Mouse (Mus musculus): ENCODE results near the gene Dnah12.
"Not testable (repeated sequence)": the region's sequence is repeated elsewhere in the genome, so short reads cannot be mapped to it uniquely, and the experiment has no call there.

Gene Dnah12

GRCm38 (mm10) chr14:26890777-26891176 lies 197.7 kb downstream of the Dnah12 start:
- no peak for DNase-seq

- no peak for DNase-seq
These were observed 201.3 kb downstream of the Dnah12 start, which contains the start of gene Asb14 for GRCm38 (mm10) chr14:26894392-26894791. TSS of gene Asb14 (plus strand) at chr14:26894557.

- DNase-seq = no peak
These were observed 206.4 kb downstream of the Dnah12 start for GRCm38 (mm10) chr14:26899490-26899889.

- DNase-seq = no peak
These were observed 207.8 kb downstream of the Dnah12 start for GRCm38 (mm10) chr14:26900893-26901292.

- DNase-seq = no peak
These were observed 214.3 kb downstream of the Dnah12 start for GRCm38 (mm10) chr14:26907401-26907800.

- DNase-seq = not testable (repeated sequence)
These were observed 217.4 kb downstream of the Dnah12 start for GRCm38 (mm10) chr14:26910461-26910860.

GRCm38 (mm10) chr14:26911201-26911600 lies 218.1 kb downstream of the Dnah12 start:
- DNase-seq = peak; percentile 52

GRCm38 (mm10) chr14:26911826-26912225 lies 218.8 kb downstream of the Dnah12 start:
- no peak for DNase-seq

GRCm38 (mm10) chr14:26913681-26914268 lies 220.7 kb downstream of the Dnah12 start:
- DNase-seq = no peak

- DNase-seq = no peak
These were observed 226.2 kb downstream of the Dnah12 start for GRCm38 (mm10) chr14:26919310-26919709.

GRCm38 (mm10) chr14:26923702-26924421 lies 230.8 kb downstream of the Dnah12 start:
- no peak for DNase-seq

GRCm38 (mm10) chr14:26934891-26935290 lies 241.8 kb downstream of the Dnah12 start:
- peak; percentile 49 for DNase-seq

GRCm38 (mm10) chr14:26935558-26935957 lies 242.5 kb downstream of the Dnah12 start:
- DNase-seq = no peak

Data from kidney, postnatal 14 days (tissue).